Mouse (Mus musculus) inflammation-experienced regulatory T-cells, adult 6 months (primary cell): Measurements from ENCODE around the gene Vopp1. TPM values are rescaled to one million over a fixed set of nuclear protein-coding genes. Genes with fewer than 3 reads are reported as not detected.
A peak's percentile ranks its signal among the peaks of the same experiment; 100 is the strongest.

ENCODE experiments used
- ATAC-seq: one replicate; pipeline ENCODE4 v1.8.0; 2017
- polyA plus RNA-seq, 3 experiments: library from polyadenylated mRNA; unstranded; fragments of 100-300 nt; shearing (Covaris generic); gene quantifications; one replicate each; pipeline ENCODE4 v1.2.1; 2017

Vopp1 gene
- polyA plus RNA-seq, 3 experiments from 2014 or later = 11.8 to 15.9 (median 13.7) TPM

GRCm38 (mm10) chr6:57701686-57702085 lies 123.3 kb downstream of the Vopp1 start:
- ATAC-seq = no peak

- ATAC-seq = no peak
Observed at GRCm38 (mm10) chr6:57693116-57693515, 131.8 kb downstream of the Vopp1 start.

GRCm38 (mm10) chr6:57691467-57692261 lies 133.3 kb downstream of the Vopp1 start, which contains the start of gene Pyurf:
TSS of gene Pyurf (minus strand) at chr6:57692078.
- ATAC-seq = peak; percentile 97

GRCm38 (mm10) chr6:57684156-57684555 lies 140.8 kb downstream of the Vopp1 start:
- no peak for ATAC-seq

Other genes starting within 250 kb of the Vopp1 start
- gene Herc6, start 244.2 kb downstream of the Vopp1 start, polyA plus RNA-seq = 10 to 100 TPM; 18.3 to 35.1 (median 24.0) TPM
- 1 to 10 TPM; 3.2 to 4.5 (median 3.7) TPM for gene Pyurf, start 133.1 kb downstream of the Vopp1 start, polyA plus RNA-seq
- gene Lancl2, start 122.6 kb downstream of the Vopp1 start, polyA plus RNA-seq = 1 to 10 TPM; 2.5 to 7.6 (median 2.9) TPM
- not detected for gene Vmn1r21, start 25.2 kb upstream of the Vopp1 start, polyA plus RNA-seq
- gene Vmn1r22, start 82.9 kb upstream of the Vopp1 start, polyA plus RNA-seq = not detected
- gene Vmn1r23, start 101.7 kb upstream of the Vopp1 start, polyA plus RNA-seq = not detected
- under 1 TPM in 1 of 3 experiments, not detected in 2; 0.39 TPM for gene Vmn1r24, start 136.3 kb upstream of the Vopp1 start, polyA plus RNA-seq
- not detected for gene Vmn1r25, start 155.7 kb upstream of the Vopp1 start, polyA plus RNA-seq
- gene Vmn1r26, start 190.0 kb upstream of the Vopp1 start, polyA plus RNA-seq = not detected